Mouse (Mus musculus) midbrain, postnatal 0 days (tissue): Measurements from ENCODE around the gene Cdcp2. TPM values are rescaled to one million over a fixed set of nuclear protein-coding genes. Genes with fewer than 3 reads are reported as not detected.
A peak's percentile ranks its signal among the peaks of the same experiment; 100 is the strongest.

Source experiments
- ATAC-seq: fragments of 200-750 bp; cut with Nextera tagmentation; 2 replicates; pipeline ENCODE4 v1.8.0; 2017; ENCODE audit warnings: moderate number of reproducible peaks, mild to moderate bottlenecking, moderate TSS enrichment, moderate library complexity; ENCODE audit not compliant: low FRiP score
- DNase-seq: peaks from one replicate; pipeline ENCODE4 v3.0.0-alpha.2; 2015; ENCODE audit warnings: low spot score
- H3K27ac ChIP-seq: fragments of 300-500 bp; sonication (generic); 2 replicates; pipeline ENCODE4 v1.5.1; 2014; ENCODE audit warnings: low read depth, mild to moderate bottlenecking, low read length, mixed read lengths
- H3K27me3 ChIP-seq: fragments of 300-500 bp; sonication (generic); 2 replicates; pipeline ENCODE4 v1.6.1; 2014; ENCODE audit warnings: low read length, control low read depth, mixed read lengths; ENCODE audit not compliant: insufficient read depth
- H3K36me3 ChIP-seq: fragments of 300-500 bp; sonication (generic); 2 replicates; pipeline ENCODE4 v1.6.1; 2014; ENCODE audit warnings: low read length, control low read depth, mixed read lengths; ENCODE audit not compliant: insufficient read depth
- H3K4me1 ChIP-seq: fragments of 300-500 bp; sonication (generic); 2 replicates; pipeline ENCODE4 v1.6.1; 2014; ENCODE audit warnings: mild to moderate bottlenecking, control low read depth, antibody characterized with exemption, low read length, mixed read lengths; ENCODE audit not compliant: insufficient read depth
- H3K4me2 ChIP-seq: fragments of 300-500 bp; sonication (generic); 2 replicates; pipeline ENCODE4 v1.6.1; 2014; ENCODE audit warnings: low read depth, mild to moderate bottlenecking, low read length, mixed read lengths; ENCODE audit not compliant: poor library complexity, severe bottlenecking
- H3K4me3 ChIP-seq: fragments of 300-500 bp; sonication (generic); 2 replicates; pipeline ENCODE4 v1.5.1; 2014; ENCODE audit warnings: low read depth, mild to moderate bottlenecking, low read length, moderate library complexity
- H3K9ac ChIP-seq: fragments of 300-500 bp; sonication (generic); replicated peaks from 2 replicates; pipeline ENCODE4 v1.6.1; 2014; ENCODE audit warnings: mild to moderate bottlenecking, low read length, moderate library complexity, mixed read lengths; ENCODE audit not compliant: poor library complexity, severe bottlenecking
- H3K9me3 ChIP-seq: fragments of 300-500 bp; sonication (generic); 2 replicates; pipeline ENCODE4 v1.6.1; 2016; ENCODE audit warnings: low read length, control low read depth
- CTCF ChIP-seq: IDR thresholded peaks from 2 replicates; pipeline ENCODE4 v1.5.1; 2016; ENCODE audit warnings: antibody characterized with exemption, mild to moderate bottlenecking
- WGBS: fragments of 180-500 bp; shearing (Covaris S2); extraction: QIAGEN DNeasy Blood & Tissue Kit; methylation state at CpG from one replicate; pipeline ENCODE4 v1.1.7; 2014; 5-methylcytosine and 5-hydroxymethylcytosine counted together
- polyA plus RNA-seq: library from polyadenylated mRNA; unstranded; fragments of >200 nt; fragmentation: Nextera tagmentation; extraction: Ambion mirVana; gene quantifications from 2 replicates; pipeline ENCODE4 v1.2.1, GENCODE M21; 2015
- total RNA-seq: library from RNA; depleted of rRNA; stranded (reverse); fragments of >200 nt; gene quantifications from 2 replicates; pipeline ENCODE4 v1.2.3, GENCODE M21; 2014

The Cdcp2 gene
- total and polyA plus RNA-seq, 2 experiments from 2014 or later = 0.06 to 0.22 TPM

DNA sequence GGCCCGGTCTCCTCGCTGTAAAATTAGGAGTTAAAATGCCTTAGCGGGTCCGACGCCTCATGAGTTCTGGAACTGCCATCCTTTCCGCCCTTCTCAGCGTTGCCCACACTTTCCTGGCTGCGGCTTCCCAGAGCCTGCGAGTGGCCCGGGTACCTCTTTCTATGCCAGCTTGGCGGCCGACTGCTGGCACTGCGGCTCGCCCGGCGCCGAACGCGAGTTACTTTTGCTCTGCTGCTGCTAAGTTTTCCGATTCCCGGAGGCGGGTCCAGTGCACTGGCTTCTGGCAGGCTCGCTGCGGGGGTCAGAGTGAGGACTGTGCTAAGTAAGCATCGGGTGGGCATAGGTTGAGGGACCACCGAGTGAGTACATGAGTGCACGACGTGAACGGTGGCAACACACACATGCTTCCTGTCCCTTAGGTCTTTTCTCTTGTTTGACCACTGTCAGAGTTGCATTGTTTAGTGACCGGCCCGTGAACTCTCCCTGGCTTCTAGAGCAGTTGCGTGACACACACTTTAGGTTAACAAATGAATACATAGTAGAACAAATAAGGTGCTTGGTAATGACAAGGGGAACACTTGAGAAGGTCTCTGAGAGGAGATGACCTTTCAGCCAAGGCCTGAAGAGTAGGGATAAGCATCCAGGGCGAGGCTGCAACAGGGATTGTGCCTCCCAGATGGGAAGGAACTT is 29.4 kb upstream of the Cdcp2 start:
- peaks cover 19% of the 10 kb centered on the region for H3K36me3 ChIP-seq
- DNase-seq (no peak), ATAC-seq (peak; percentile 32)
- H3K9me3 ChIP-seq = no peaks in the 10 kb centered on the region
- H3K4me1 ChIP-seq = no peaks in the 10 kb centered on the region
- 3% methylated on average over 33 of the region's 33 CpGs for WGBS
- H3K4me2 ChIP-seq = peak overlapping the region; percentile 99
- H3K27ac ChIP-seq = 0 out of 2 replicates have a peak overlapping the region, but pooled peaks have one; percentile 3
- no peaks in the 10 kb centered on the region for H3K27me3 ChIP-seq
- H3K9ac ChIP-seq = peak overlapping the region; percentile 51
- TF ChIP-seq CTCF = no peak
- H3K4me3 ChIP-seq = peak overlapping the region; percentile 87

DNA sequence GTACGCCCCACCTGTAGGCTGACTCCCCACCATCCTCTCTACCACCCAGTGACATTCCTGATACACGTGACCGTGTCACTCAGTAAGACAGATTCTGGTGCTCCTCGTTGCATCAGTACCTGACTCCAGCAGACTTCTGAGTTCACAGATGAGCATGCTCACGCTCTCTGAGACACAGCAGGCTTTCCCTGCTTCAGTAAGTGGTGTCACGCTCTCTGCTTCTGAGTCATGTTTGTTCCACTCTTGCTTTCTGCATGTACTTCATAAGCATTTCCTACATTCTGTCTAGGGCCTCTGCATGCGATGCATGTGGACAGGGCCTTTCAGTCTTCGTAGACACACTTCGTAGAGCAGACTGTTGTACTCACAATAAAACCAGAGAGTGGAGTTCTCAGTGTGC is 24.3 kb upstream of the Cdcp2 start:
- Histone ChIP-seq H3K4me2 (no peak overlapping the region), H3K9me3 (no peaks in the 10 kb centered on the region), H3K9ac (no peak overlapping the region), H3K36me3 (no peaks in the 10 kb centered on the region), H3K4me1 (no peaks in the 10 kb centered on the region), H3K4me3 (no peak overlapping the region), H3K27me3 (no peaks in the 10 kb centered on the region), H3K27ac (no peak overlapping the region)
- ATAC-seq (no peak), DNase-seq (no peak)
- 64% methylated on average over 9 of the region's 9 CpGs for WGBS
- TF ChIP-seq CTCF = no peak

DNA sequence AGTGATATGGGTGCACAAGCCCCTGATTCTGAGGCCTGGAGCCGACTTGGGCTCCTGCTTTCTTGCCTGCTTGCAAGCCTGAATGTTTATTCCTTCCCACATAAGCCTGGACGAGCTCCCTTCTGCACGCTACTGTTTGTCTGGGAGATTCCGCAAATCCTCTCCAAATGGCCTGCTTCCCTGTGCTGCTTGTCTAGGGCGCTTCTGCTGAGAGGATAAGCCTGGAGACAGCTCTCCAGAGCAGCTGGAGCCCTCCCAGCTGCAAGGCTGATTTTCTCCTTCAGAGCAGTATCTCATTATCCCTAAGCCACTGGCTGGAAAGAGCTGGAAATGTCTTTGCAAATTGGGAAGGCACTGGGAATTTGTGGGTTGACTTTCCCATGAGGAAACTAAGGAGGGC is 21.2 kb upstream of the Cdcp2 start:
- Histone ChIP-seq H3K36me3 (no peaks in the 10 kb centered on the region), H3K4me1 (no peaks in the 10 kb centered on the region), H3K4me2 (no peak overlapping the region), H3K27me3 (no peaks in the 10 kb centered on the region), H3K9ac (no peak overlapping the region), H3K9me3 (no peaks in the 10 kb centered on the region), H3K27ac (peak overlapping the region; percentile 39), H3K4me3 (no peak overlapping the region)
- DNase-seq = no peak
- no peak for ATAC-seq
- WGBS = 30% methylated on average over 5 of the region's 5 CpGs
- no peak for TF ChIP-seq CTCF

DNA sequence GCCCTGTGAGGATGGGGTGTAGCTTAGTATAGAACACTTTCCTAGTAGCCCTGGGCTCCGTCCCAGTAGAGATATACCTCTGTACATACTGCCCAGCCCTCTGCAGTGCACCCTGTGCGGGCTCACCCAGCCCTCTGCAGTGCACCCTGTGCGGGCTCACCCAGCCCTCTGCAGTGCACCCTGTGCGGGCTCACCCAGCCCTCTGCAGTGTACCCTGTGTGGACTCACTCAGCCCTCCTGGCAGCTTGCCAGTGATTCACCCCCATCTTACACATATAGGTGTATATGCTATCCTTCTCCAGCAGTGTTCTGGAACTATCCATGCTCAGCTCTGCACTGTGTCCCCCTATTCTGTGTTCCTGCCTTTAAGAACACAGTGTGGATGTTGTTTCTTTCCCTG is 17.8 kb upstream of the Cdcp2 start:
- no peak overlapping the region for H3K27ac ChIP-seq
- no peaks in the 10 kb centered on the region for H3K27me3 ChIP-seq
- no peak overlapping the region for H3K4me2 ChIP-seq
- no peak overlapping the region for H3K4me3 ChIP-seq
- 91% methylated on average over 4 of the region's 4 CpGs for WGBS
- H3K9me3 ChIP-seq = no peaks in the 10 kb centered on the region
- DNase-seq = no peak
- no peak for TF ChIP-seq CTCF
- peaks cover under 1% of the 10 kb centered on the region; the same call in 1 of the 2 replicates for H3K4me1 ChIP-seq
- peak; percentile 53; the same call in 1 of the 2 replicates for ATAC-seq
- H3K9ac ChIP-seq = no peak overlapping the region
- H3K36me3 ChIP-seq = no peaks in the 10 kb centered on the region

DNA sequence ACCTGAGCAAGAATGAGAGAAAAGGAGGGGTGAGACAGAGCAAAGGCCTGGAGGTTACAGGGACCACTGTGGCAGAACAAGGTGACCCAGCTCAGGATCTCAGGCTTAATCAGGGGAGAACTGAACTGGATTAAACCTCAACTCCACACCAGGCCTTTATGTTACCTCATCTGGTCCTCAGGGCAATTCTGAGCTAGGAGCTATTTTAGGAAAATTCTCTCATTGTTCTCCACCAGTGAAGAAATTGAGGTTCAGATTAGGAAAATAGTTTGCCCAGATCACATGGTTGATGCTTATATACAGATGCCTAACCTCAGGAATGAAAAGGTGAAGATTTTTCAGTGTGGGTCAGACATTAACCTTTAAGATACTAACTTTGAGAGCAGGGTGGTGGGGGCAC is 17.0 kb upstream of the Cdcp2 start:
- no peak for TF ChIP-seq CTCF
- ATAC-seq (no peak), DNase-seq (no peak)
- H3K4me3 ChIP-seq = no peak overlapping the region
- no peaks in the 10 kb centered on the region for H3K9me3 ChIP-seq
- H3K9ac ChIP-seq = no peak overlapping the region
- H3K27me3 ChIP-seq = no peaks in the 10 kb centered on the region
- no peak overlapping the region for H3K27ac ChIP-seq
- H3K36me3 ChIP-seq = no peaks in the 10 kb centered on the region
- no peak overlapping the region for H3K4me2 ChIP-seq
- peaks cover 8% of the 10 kb centered on the region for H3K4me1 ChIP-seq

DNA sequence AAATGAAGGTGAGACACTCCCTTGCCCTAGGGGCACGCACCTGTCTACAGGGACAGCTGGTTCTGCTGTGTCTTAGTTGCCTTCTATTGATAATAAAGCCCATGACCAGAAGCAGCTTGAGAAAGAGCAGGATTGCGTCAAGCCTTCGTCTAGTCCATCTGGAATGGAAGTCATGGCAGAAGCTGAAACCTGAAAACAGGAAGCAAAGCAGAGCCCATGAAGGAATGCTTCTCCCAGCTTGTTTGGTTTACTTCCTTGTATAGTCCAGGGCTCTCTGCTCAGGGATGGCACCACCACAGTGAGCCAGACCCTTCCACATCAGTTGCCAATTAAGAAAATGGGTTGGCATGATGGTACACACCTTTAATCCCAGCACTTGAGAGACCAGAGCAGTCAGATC is 14.5 kb upstream of the Cdcp2 start:
- no peak for DNase-seq
- no peaks in the 10 kb centered on the region for H3K36me3 ChIP-seq
- 96% methylated on average over 3 of the region's 3 CpGs for WGBS
- no peak overlapping the region for H3K9ac ChIP-seq
- peaks cover 16% of the 10 kb centered on the region for H3K4me1 ChIP-seq
- no peak overlapping the region for H3K27ac ChIP-seq
- TF ChIP-seq CTCF = no peak
- no peaks in the 10 kb centered on the region for H3K9me3 ChIP-seq
- H3K4me2 ChIP-seq = no peak overlapping the region
- ATAC-seq = no peak
- no peaks in the 10 kb centered on the region for H3K27me3 ChIP-seq
- H3K4me3 ChIP-seq = no peak overlapping the region
